Mouse (Mus musculus): ENCODE measurements around the gene Ccdc65. TPM values are rescaled to one million over a fixed set of nuclear protein-coding genes. Genes with fewer than 3 reads are reported as not detected.

Ccdc65 gene
- 2.3 and 2.6 TPM in 2 replicates for polyA plus RNA-seq (2012; rRNA removed)

DNA sequence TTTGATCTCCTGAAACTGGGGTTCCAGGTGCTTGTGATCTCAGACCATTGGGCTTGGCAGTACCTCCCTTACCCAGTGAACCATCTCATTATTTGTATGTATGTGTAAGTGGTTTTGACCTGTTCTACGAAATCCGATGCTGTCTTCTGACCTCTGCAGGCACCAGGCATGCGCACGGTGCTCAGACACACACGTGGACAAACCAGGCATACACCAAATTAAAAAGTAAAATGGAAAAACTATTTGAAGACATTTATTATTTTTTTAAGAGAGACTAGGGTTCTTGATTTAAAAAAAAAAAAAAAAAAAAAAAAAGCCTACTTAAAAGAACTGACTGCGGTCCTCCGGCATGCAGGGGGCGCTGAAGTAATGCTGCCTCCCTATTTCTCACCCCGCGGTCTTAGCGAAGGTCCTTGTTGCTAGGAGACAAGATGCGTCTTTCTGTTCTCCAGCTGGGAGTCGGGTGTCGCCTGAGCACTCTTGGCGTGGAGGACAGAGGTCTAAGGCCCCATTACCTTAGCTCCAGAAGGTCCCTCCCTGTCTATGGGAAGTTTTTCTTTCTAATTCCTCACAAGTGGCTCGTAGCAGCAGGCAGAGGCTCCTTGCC is at the start of gene Ccdc65:
Gene Ccdc65, plus strand, starts transcription at position 442 of the 607 bp plus-strand sequence.

GRCm38 (mm10) chr15:98662567-98663545 is 45.2 kb upstream of the Ccdc65 start, which contains the start of gene Ddx23:
TSS of gene Ddx23 (minus strand) at chr15:98662894.

DNA sequence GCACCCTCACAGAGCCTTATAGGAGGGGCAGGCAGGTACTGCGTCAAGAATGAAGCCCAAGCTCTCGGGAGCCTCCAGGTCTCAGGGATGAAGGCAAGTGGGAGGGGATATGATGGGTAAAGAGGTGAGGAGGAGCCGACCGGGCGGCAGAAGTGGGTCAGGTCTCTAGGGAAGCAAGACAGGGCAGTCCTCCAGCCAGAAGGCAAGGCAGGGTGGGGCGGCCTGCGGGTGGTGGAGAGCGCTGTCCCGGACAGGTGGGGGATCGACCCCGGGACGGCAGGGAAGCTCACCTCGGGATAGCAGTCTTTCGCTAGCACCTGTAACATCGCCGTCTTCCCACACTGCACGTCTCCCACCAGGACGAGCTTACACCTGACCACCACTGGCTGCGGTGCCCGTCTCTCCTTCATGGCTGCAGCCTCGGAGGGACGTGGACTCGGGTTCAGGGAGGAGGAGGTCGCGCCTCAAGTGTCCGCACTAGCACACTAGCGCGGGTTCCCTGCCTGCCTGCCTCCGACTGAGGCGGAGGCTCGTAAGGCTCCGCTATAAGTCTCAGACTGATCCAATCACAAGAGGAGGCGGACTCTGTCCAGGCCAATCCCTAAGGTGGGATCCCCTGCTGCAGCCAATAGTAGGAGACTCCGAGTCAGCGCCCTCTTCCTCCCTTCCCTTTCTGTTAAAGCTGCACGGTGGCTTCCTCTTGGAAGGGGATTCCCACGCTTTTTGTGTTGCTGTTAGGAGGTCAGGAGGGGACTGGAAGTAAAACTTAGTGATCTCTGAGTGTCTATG is 30.9 kb upstream of the Ccdc65 start, which contains the start of gene Rnd1:
Gene Rnd1, minus strand, starts transcription at position 522 of the 789 bp plus-strand sequence.

DNA sequence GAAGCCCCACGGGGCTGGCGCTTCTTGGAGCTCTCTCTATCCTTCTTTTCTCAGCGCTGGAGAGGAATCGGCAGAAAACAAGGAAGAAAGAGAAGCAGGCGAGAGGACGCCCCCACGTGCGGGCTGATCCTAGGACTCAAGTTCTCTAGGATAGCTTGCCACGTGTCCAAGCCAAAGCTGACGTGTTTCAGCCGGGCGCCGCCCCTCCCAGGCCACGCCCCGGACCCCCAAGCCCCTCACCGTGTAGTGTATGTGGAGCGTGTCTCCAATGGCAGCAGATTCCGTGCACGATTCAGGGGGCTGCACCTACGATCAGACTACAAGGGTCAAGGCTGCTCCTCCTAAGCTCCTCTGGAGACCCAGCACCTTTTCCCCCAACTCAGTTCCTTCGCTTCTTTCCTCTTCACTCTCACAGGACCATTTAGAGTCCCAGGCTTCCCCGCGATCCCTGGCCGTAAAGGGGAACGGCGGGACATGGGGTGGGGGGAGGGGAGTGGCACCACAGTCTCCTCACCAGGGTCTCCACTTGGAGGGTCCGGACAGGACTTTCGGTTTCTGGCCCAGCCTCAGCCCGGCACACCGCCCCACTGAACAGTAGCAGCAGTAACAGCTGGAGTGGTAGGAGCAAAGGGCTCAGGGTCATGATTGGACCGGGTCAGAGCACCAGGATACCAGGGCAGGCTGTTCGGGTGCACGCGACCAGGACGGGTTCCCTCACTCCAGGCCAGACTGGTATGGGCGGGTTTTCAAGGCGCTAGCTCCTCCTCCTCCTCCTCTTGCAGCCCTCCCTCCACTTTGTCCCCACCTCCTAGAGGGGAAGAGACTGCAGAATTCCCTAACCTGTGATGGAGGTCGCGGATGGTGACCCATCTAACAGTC is 19.7 kb downstream of the Ccdc65 start, which contains the start of gene Fkbp11:
Gene Fkbp11, minus strand, starts transcription at position 756 of the 879 bp plus-strand sequence.

DNA sequence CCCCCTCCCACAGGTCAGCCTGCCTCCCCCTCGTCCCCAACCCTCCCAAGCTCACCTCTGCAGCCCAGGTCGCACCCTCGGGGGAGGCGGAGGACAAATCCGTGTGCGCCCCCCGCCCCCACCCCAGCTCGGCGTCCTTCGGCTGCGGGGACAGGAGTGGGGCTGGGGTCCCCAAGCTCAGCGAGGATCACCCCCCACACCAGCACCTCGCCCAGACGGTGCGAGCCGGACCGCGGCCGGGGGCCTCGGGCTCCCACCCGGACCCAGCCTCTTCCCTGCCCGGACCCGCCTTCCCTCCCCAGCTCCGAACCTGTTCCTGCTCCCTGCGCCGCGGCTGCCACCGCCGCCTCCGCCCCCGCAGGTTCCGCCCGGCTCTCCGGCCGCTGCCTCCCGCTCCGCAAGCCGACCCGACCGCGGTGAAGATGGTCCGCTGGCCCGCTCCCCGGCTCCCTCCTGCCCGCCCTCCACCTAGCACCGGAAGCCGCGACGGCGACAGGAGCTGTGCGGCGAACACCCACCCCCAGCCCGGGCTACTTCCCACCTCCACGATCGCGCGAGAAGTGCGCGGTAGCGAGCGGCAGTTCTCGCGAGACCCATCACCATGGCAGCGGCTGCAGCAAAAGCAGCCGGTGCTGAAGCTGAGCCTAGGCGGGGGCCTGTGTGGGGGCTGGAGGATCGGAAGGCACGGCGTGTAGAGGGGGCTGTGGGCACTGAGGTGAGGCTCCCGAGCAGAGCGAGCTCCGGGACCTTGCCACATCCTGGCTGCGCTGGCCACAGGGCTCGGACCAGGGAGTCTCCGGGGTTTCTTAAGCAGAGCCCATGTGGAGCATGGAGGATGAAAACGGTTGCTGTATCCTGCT is 54.9 kb downstream of the Ccdc65 start, which contains the start of gene Arf3:
Gene Arf3, minus strand, starts transcription at position 545 of the 860 bp plus-strand sequence.

Other genes with a start within 250 kb of the Ccdc65 start
- not detected in 2 replicates for gene OR5BS1P, start 238.3 kb upstream of the Ccdc65 start, polyA plus RNA-seq (2012; rRNA removed)
- gene Lalba, start 225.5 kb upstream of the Ccdc65 start, polyA plus RNA-seq (2012; rRNA removed): not detected in 2 replicates
- not detected in 2 replicates for gene Olfr279, start 215.8 kb upstream of the Ccdc65 start, polyA plus RNA-seq (2012; rRNA removed)
- 117 and 125 TPM in 2 replicates for gene Kansl2, start 173.9 kb upstream of the Ccdc65 start, polyA plus RNA-seq (2012; rRNA removed)
- 22.8 and 23.3 TPM in 2 replicates for gene Ccnt1, start 137.3 kb upstream of the Ccdc65 start, polyA plus RNA-seq (2012; rRNA removed)
- 0.26 TPM in 1 of 2 replicates, not detected in the other for gene 4930415O20Rik, start 137.2 kb upstream of the Ccdc65 start, polyA plus RNA-seq (2012; rRNA removed)
- 46.7 and 54.8 TPM in 2 replicates for gene Adcy6, start 98.1 kb upstream of the Ccdc65 start, polyA plus RNA-seq (2012; rRNA removed)
- 230 and 233 TPM in 2 replicates for gene Cacnb3, start 77.4 kb upstream of the Ccdc65 start, polyA plus RNA-seq (2012; rRNA removed)
- 53.2 and 54.3 TPM in 2 replicates for gene Ddx23, start 45.3 kb upstream of the Ccdc65 start, polyA plus RNA-seq (2012; rRNA removed)
- 13.4 and 16.2 TPM in 2 replicates for gene Rnd1, start 30.7 kb upstream of the Ccdc65 start, polyA plus RNA-seq (2012; rRNA removed)
- gene Fkbp11, start 20.0 kb downstream of the Ccdc65 start, polyA plus RNA-seq (2012; rRNA removed): 6.5 and 15.6 TPM in 2 replicates
- gene Arf3, start 55.0 kb downstream of the Ccdc65 start, polyA plus RNA-seq (2012; rRNA removed): 99.4 and 113 TPM in 2 replicates
- gene Wnt10b, start 69.9 kb downstream of the Ccdc65 start, polyA plus RNA-seq (2012; rRNA removed): 0.76 and 3.2 TPM in 2 replicates
- 1.4 and 1.5 TPM in 2 replicates for gene Wnt1, start 81.7 kb downstream of the Ccdc65 start, polyA plus RNA-seq (2012; rRNA removed)
- 1.6 and 1.8 TPM in 2 replicates for gene Ddn, start 101.3 kb downstream of the Ccdc65 start, polyA plus RNA-seq (2012; rRNA removed)
- 82.9 and 88.6 TPM in 2 replicates for gene Prkag1, start 123.3 kb downstream of the Ccdc65 start, polyA plus RNA-seq (2012; rRNA removed)
- gene Kmt2d, start 163.0 kb downstream of the Ccdc65 start, polyA plus RNA-seq (2012; rRNA removed): 28.4 and 31.1 TPM in 2 replicates
- 31.8 and 35.6 TPM in 2 replicates for gene Rhebl1, start 186.3 kb downstream of the Ccdc65 start, polyA plus RNA-seq (2012; rRNA removed)
- 0.82 and 1.7 TPM in 2 replicates for gene Dhh, start 190.3 kb downstream of the Ccdc65 start, polyA plus RNA-seq (2012; rRNA removed)
- 97.9 and 103 TPM in 2 replicates for gene Lmbr1l, start 210.0 kb downstream of the Ccdc65 start, polyA plus RNA-seq (2012; rRNA removed)
- gene Tuba1b, start 226.4 kb downstream of the Ccdc65 start, polyA plus RNA-seq (2012; rRNA removed): 1,826 and 1,827 TPM in 2 replicates
- gene Gm49450, start 245.3 kb downstream of the Ccdc65 start, polyA plus RNA-seq (2012; rRNA removed): 31.7 and 40.2 TPM in 2 replicates
- gene Tuba1a, start 245.5 kb downstream of the Ccdc65 start, polyA plus RNA-seq (2012; rRNA removed): 9,064 and 9,831 TPM in 2 replicates